Mouse (Mus musculus): ENCODE measurements around the gene Ugdh.
"Not testable (repeated sequence)": the region's sequence is repeated elsewhere in the genome, so short reads cannot be mapped to it uniquely, and the experiment has no call there.

Ugdh gene

GRCm38 (mm10) chr5:65435806-65436561, at the start of gene Ugdh:
TSS of gene Ugdh (minus strand) at chr5:65435949.
- peak; percentile 100 for DNase-seq (ENCODE audit: low spot score)

DNA sequence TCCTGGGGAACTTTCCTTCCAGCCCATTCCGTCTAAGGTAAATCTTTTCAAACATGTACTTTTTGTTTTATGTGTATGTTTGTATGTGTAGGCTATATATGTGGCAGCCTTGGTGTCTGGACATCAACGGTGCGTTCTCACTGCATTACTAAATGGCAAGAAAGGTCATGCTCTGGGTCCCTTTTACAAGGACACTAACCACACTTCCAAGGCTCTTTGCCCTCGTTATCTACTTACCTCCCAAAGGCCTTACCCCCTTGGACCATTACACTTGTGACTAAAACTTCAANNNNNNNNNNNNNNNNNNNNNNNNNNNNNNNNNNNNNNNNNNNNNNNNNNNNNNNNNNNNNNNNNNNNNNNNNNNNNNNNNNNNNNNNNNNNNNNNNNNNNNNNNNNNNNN, 47.2 kb upstream of the Ugdh start:
- DNase-seq (ENCODE audit: low spot score) = no peak

GRCm38 (mm10) chr5:65480511-65480910, 44.8 kb upstream of the Ugdh start:
- DNase-seq (ENCODE audit: low spot score) = no peak

- no peak for DNase-seq (ENCODE audit: low spot score)
Measured at GRCm38 (mm10) chr5:65479681-65480445, 44.1 kb upstream of the Ugdh start.

DNA sequence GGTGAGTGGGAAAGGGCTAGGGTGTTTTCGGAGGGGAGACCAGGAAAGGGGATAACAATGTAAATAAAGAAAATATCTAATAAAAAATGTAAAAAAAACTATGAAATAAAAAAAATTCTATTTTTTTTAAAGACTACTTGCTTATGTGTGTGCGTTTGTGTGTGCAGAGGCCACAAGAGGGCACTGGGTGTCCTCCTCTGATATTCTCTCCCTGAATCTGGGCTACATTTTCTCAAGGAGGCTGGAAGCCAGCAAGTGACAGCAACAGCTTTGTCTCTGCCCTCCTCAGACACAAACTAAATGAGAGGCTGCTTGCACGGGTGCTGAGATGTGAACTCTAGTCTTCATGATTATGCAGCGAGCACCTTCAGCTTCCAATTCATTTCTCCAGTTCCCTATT, 42.5 kb upstream of the Ugdh start:
- DNase-seq (ENCODE audit: low spot score) = no peak

DNA sequence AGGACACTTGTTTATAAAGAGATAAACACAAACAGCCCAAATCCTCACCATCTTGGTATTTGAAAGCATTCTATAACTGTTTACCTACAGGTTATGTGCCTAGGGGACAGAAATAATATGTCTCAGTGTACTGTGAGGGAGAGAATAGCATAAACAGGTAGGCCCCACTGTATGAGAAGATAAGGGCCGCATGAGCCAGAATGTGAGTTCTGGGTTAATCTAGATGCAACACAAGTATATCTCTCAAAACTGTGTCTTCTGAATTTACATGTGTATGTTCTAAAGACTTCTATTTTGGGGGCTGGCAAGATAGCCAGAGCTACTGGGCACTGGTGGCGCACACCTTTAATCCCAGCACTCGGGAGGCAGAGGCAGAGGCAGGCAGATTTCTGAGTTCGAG, 41.0 kb upstream of the Ugdh start:
- not testable (repeated sequence) for DNase-seq (ENCODE audit: low spot score)

GRCm38 (mm10) chr5:65475806-65476205, 40.1 kb upstream of the Ugdh start:
- DNase-seq (ENCODE audit: low spot score) = no peak

DNA sequence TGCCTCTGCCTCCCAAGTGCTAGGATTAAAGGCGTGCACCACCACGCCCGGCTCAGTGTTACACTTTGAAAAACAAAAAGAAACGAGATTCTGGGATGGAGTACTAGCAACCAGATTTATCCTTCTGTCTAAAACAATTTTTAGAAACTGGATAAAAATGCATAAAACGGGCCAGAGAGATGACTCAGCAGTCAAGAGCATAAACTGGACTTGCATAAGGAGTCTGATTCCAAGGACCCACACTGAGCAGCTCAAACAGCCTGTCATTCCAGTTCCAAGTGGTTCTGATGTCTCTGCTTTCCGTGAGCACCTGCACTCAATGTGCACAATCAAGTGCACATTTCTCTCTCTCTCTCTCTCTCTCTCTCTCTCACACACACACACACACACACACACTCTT, 34.0 kb upstream of the Ugdh start:
- DNase-seq (ENCODE audit: low spot score) = no peak

GRCm38 (mm10) chr5:65466911-65467310, 31.2 kb upstream of the Ugdh start:
- no peak for DNase-seq (ENCODE audit: low spot score)

DNA sequence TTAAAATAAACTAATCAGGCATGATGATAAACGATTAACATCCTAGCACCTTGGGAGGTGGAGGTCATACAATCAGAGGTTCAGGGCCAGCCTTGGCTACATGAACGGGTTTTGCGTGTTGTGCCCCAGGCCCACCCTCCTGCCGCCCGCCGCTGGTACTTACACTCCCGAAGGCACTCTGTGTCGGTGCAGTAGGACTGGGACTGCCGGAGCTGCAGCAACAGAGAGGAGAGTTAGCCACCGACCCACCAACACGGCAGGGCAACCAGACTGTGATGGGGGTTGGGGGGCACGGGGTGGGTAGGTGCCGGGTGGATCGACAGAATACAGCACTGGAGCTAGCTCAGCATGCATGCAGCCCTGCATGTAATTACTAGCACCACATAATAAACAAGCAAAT, 24.6 kb upstream of the Ugdh start:
- DNase-seq (ENCODE audit: low spot score) = no peak

- no peak for DNase-seq (ENCODE audit: low spot score)
Measured at GRCm38 (mm10) chr5:65459454-65459853, 23.7 kb upstream of the Ugdh start.

GRCm38 (mm10) chr5:65457846-65458245, 22.1 kb upstream of the Ugdh start:
- DNase-seq (ENCODE audit: low spot score) = no peak

- no peak for DNase-seq (ENCODE audit: low spot score)
Measured at GRCm38 (mm10) chr5:65457086-65457827, 21.5 kb upstream of the Ugdh start.

DNA sequence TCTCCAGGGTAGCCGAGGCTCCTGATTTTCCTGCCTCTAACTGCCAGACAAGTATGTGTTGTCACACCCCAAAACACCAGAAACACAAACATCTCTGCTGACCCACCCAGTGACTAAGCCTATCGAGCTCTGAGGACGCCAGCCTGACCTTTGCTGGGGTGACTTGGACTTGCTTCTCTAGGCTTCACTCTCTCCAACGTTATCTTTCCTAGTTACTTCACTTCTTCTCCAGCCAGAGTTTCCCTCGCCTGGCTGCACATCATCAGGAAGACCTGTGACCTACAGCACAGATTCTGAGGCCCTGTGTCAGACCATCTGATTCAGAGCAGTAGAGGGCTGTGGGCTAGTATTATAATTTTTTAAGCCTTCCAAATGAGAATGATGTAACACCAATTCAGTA, 19.0 kb upstream of the Ugdh start:
- no peak for DNase-seq (ENCODE audit: low spot score)

DNA sequence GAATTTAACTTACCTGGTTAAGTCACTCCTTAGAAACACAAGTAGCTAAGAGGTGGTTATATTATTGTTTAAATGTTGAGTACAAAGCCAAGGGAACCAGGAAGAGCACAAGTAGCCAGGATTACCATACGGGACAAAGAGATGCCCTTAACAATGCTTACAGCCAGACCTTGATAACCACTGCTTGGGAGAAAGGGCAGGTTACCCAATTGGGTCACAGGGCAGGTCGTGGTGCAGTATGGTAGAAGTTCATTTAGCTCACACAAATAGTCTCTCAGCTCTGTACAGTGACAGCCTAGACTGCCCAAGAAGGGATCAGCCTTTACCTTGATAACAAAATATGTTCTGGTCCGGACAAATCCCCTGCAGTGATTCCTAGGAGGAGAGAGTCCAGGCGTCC, 13.2 kb upstream of the Ugdh start:
- DNase-seq (ENCODE audit: low spot score) = no peak

DNA sequence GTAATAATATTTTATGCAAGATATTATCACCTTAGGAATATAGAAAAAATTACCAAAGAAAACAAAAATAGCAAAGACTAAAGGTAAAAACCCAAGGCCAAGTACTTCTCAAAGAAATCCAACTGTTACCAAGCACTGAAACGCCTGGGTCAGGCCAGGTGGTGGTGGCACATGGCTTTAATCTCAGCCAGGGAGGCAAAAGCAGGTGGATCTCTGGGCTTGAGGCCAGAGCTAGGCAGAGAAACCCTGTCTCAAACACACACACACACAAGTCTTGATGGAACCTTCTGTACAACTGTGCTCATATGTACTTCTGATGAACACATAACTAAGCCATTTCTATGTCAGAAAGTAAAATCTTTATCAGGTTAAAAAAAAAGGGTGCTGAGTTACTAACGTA, 12.1 kb upstream of the Ugdh start:
- DNase-seq (ENCODE audit: low spot score) = no peak

- DNase-seq (ENCODE audit: low spot score) = no peak
Measured at GRCm38 (mm10) chr5:65446756-65447155, 11.0 kb upstream of the Ugdh start.

GRCm38 (mm10) chr5:65444981-65445380, 9.2 kb upstream of the Ugdh start:
- DNase-seq (ENCODE audit: low spot score) = no peak

DNA sequence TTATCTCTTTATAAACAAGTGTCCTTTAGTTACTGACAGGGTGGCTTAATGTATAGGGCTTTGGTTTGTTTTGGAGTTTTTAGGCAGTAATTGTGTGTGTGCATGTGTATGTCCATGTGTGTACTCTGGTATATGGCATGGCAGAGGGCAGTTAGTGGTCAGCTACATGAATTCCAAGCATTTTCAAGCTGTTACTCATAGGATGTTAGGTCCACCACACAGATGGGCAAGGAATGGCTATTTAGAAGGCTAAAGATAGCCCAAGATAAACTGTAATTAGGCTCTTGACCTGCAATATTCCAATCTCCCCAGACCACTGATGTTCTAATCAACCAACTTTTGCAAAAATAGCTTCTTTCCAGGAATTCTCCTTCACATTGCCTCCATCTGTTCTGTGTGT, 2.3 kb upstream of the Ugdh start:
- no peak for DNase-seq (ENCODE audit: low spot score)

GRCm38 (mm10) chr5:65435363-65435805, 365 bp downstream of the Ugdh start:
- no peak for DNase-seq (ENCODE audit: low spot score)

GRCm38 (mm10) chr5:65434471-65435362, 1.0 kb downstream of the Ugdh start:
- DNase-seq (ENCODE audit: low spot score) = no peak

GRCm38 (mm10) chr5:65429441-65429840, 6.3 kb downstream of the Ugdh start:
- no peak for DNase-seq (ENCODE audit: low spot score)

All from ovary, adult 18-20 months (tissue).